Mouse (Mus musculus) liver, adult (tissue): ENCODE results near the gene Calhm5.

Experiments
- GATA4 ChIP-seq: IDR thresholded peaks from 2 replicates; pipeline ENCODE4 v1.6.1; 2014; ENCODE audit warnings: mild to moderate bottlenecking, low read length; ENCODE audit not compliant: insufficient replicate concordance

Calhm5 gene

DNA sequence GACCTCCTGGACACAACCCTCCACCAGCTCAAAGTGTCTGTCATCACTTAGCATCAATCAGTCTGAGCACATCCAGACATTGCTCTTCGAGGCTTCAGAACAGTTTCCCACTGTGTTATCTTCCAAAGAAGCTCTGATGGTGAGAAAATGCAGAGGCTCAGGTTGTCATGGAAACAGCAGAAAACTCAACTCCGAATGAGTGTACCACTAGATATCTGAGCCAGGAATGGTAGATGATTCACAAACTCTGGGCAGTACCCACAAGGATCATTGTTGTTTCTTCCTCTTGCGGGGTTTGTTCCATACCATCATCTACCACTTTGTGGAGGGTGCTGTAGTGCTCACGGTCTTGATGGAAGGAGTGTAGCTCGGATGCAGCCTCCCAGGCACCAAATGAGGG is 4.4 kb downstream of the Calhm5 start:
- no peak for TF ChIP-seq GATA4

DNA sequence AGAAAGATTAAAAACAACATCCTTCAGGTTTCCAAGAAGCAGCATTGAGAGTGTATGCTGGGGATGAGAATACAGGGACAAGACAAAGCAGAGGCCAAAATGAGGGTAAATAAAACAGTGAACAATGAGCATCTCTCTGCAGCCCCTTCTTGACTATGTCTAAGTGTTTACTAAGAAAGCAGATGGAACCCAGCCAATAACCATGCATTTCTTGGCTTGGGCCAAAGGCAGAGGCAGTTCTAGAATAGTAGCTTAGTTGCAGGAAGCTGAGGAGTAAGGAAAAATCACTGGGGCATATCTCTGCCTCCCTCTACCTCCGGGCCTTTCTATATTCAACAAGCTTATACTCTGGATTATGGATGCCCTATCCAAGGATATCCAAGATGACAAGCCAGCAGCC is 5.8 kb downstream of the Calhm5 start:
- TF ChIP-seq GATA4: no peak

DNA sequence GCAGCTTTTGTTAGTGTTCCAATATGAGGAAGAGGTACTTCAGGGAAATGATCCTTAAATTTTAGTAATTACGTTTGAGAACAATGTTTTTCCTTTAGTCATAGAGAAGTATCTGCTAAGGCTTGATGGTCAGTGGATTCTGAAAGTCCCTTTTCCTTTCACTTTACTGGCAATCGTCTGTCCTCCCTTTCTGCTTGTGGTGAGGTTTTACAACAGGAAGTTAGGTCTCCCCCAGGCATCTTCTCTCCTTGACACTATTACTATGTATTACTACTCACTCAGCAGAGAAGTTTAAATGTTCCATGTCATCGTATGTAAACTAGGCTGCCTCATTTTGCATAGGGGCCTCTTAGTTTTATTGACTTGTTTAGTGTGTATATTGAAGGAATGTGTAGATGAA is 6.8 kb downstream of the Calhm5 start:
- no peak for TF ChIP-seq GATA4

DNA sequence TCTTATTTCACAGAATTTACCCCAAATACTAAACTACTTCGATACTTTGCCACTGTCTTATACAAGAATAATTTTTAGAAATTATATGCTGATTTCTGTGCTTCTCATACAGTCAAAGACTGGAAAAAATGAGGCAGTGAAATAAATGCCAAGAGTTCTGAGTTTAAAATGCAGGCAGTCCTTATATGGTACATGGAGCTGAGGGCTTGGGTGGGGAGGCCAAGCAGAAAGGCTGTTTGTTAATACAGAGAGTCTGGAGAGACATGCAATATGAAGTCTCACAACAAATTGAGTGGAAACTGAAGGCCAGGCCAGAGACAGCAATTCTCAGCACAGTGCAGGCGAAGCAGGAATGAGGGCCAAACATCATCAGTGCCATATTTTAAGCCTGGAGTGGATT is 7.8 kb downstream of the Calhm5 start:
- no peak for TF ChIP-seq GATA4

DNA sequence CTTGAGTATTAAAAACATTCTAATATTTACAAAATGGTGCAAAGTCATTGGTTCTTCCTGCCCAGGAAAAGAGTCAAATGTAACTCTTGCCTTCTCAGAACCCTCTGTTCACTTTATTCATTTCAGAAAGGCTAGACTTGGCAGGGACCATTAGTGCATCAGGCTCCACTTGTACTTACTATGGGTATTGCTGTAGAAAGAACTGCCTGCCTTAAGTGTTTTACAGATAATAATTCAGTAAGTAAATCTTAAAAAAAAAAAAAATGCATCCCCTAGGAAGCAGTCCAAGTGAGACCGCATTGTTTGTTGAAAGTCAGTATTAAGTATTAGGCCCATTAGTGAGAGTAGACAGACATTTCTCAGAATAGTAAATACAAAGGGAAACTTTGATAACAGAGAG is 9.8 kb downstream of the Calhm5 start:
- TF ChIP-seq GATA4: no peak

DNA sequence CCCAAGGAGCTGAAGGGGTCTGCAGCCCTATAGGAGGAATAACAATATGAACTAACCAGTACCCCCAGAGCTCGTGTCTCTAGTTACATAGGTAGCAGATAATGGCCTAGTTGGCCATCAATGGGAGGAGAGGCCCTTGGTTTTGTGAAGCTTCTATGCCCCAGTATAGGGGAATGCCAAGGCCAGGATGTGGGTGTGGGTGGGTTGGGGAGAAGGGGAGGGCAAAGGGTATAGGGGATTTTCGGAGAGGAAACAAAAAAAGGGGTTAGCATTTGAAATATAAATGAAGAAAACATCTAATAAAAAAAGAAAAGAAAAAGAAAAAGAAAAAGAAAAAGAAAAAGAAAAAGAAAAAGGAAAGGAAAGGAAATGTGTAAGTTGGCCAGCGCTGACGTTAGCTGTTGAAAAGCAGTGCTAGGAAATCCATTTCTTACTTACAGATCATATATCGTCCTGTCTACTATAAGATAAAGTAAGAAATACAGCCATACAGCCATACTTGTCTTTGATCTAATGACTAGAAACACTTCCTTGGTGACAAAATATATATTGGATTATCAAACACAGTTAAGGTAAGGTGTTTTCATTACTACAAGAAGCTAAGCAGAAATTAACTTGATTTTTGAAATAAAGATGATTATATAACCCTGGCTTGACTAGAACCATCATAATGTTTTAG is 21.7 kb downstream of the Calhm5 start:
- no peak for TF ChIP-seq GATA4

DNA sequence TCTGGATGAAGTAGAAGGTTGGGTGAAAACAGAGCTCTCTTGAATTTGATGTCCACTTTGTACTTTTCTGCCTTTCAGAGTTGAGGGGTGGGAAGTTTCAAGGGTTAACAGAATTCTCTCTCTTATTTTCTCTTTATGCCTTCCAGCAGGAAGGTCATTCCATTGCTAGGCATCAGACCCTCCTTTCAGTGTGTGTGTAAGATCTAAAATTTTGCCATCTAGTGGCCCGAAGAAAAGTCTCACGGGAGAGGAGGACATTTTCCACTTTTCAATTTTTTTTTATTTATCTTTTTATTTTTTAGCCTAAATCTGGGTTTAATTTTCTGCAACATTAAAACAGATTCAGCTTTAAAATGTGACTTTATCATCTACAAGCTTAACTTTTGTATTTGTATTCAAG is 24.7 kb downstream of the Calhm5 start:
- TF ChIP-seq GATA4: no peak

DNA sequence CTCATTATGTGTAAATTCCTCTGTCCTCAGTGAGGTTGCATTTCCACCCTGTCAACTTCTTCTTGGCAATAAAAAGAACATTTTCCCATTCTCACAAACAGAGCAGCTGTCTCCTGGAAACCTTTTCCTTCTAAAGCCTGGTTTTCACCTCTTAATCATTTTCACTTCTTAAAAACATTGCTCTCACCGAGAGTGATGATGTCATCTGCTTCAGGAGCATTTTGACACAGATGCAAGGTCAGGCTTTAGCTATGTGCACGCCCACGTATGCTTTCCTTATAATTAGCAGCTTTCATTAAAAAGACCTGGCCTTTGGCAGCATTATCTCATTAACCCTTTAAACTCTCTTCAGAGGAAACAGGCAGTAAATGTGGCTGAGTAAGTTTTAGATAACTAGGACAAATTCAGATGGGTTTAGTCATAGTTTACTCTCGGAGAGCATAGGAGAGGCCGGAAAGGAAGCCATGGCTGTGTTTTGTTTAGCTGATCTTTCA is 25.3 kb downstream of the Calhm5 start:
- no peak for TF ChIP-seq GATA4

DNA sequence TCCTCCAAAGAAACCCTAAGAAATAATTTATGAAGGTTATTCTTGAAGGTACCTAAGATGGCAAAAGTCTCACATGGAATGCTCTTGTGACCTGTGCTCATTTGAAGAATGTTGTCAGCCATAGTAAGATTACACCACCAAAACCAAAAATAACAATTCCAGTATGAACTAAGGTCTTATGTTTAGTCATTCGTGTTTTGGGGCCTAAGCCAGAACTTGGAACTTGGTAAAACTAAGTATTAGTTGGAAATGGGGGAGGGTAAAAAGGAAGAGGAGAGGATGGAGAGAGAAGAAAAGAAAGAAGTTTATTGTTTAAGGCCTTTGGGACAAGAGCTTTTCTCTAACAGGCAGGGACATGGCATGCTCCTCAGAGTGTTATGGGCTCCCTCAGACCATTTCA is 26.7 kb downstream of the Calhm5 start:
- TF ChIP-seq GATA4: no peak

DNA sequence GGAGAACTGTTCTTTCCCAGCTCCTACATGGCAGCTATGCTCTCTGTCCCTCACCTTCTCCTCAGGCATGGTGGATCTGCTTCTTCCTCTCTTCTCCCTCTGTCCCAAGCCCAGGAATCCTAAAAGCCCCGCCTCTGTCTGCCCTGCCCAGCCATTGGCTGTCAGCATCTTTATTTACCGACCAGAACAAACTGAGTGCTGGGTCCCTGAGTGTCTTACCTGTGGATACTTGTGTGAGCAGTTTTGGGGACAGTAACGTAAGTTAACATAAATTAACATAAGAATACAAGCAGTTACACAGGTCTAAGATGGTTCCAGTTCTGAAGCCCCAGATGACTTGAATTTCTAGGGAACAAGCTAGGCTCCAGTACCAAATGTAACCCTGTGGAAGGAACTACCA is 29.7 kb downstream of the Calhm5 start:
- no peak for TF ChIP-seq GATA4

DNA sequence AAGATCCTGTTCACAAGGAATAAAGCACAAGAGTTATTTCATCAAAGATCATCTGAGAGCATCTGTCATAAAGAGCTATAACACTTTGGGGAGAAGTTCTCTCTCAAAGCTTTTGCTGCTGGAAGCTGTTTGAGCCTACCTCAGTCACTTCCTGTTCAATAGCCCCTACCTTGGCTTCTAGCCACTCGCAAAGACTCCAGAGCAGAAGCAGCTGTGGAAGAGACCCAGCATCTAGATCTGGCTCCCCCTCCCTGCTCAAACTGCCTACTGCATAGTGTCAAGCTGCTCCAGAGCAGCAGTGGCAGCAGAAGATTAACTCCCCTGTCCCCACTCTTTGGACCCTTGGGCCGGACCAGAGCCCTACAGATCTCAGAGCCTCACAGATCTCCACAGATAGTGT is 42.3 kb downstream of the Calhm5 start:
- no peak for TF ChIP-seq GATA4

DNA sequence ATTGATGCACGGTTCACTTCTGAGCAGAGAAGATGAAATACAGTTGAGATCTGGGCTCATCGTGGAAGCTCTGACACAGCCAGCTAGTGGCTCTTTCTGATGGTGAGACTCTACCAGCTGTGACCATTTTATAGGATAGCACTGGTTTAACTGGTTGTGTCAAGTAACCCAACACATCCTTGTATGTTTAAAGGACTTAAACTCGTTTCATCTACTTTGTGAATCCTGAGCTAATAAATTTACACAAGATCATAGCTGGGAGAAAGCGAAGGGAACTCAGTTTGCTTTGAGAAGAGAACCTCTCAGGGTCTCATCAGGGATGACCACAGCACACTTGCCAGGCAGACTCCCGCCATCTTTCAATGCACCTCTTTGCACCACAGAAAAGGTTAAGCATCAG is 52.1 kb downstream of the Calhm5 start, which contains the start of gene Calhm4:
TSS of gene Calhm4 (minus strand) at position 101 of the 400 bp plus-strand sequence.
- no peak for TF ChIP-seq GATA4
